Mouse (Mus musculus): ENCODE results near the gene Utp3.

GRCm38 (mm10) chr5:88604641-88605358 is 50.5 kb downstream of the Utp3 start:
- no peak for TF ChIP-seq CTCF (IDR thresholded peaks at IDR 0.05; ENCODE audit: insufficient read depth, low read depth, low read length)
- no peak for TF ChIP-seq POLR2A (IDR thresholded peaks at IDR 0.05; ENCODE audit: insufficient read depth, low read depth, low read length)
